Mouse (Mus musculus): ENCODE data around the gene Pdss2.

DNA sequence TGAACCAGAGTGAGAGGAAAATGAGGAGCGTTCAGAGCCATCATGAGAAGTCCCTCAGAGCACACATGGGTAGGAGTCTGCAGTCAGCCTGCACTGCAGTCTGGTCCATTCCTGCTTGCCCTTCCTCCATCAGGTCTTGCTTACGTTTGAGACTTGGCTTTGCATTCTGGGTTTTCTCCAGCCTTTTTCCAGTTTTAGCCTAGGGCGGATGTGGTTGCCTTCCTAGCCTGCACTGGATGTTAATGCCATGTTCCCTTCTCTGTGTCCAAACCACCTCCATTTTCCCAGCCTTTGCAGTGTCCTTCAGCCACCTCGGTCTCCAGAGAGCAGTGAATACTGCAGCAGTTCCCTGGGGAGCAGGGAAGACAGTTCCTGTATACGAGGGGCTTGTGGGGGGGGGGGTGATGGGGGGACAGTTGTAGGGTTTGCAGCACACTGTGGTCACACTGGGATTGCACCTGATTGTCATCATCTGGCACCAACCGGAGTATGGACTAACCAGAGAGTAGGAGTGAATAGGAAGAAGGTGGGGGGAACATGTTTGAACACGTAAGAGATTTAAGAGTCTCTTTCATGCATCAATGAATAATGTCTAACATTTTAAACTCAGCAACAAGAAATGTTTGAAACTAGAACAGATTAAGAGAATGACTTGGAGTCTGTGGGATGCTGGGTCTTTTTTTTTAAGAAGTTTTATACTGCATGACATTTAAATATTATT lies 178.5 kb downstream of the Pdss2 start:
- TF ChIP-seq CTCF (conservative IDR thresholded peaks at IDR 0.05; ENCODE audit: low read length) (no peak), POU5F1 (IDR thresholded peaks at IDR 0.05; ENCODE audit: borderline replicate concordance, low read length) (no peak), NANOG (IDR thresholded peaks at IDR 0.05; ENCODE audit: borderline replicate concordance, low read length) (no peak)

Measured in E14TG2a.4 (cell line).